Mouse (Mus musculus): ENCODE data around the gene Ankrd13d.

Gene Ankrd13d

DNA sequence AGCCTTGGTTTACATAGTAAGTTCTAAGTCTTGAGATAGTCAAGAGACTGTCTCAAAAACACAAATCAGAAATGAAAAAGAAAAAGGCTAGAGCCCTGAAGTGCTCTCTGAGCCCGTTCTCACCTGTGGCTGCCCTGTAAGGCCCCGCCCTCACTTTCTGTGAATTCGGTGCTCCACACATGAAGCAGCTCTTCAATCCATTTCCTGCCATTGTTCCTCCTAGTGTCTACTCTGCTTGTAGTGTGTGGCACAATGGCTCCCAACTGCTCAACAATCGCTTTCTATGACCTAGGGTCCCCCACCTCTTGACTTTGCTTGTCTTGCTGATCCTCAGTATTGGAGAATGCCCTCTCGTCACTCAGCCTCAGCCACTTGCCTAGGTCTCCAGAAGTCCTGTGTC lies 55.5 kb downstream of the Ankrd13d start:
- no peak for TF ChIP-seq GATA4 (IDR thresholded peaks at IDR 0.05; ENCODE audit: insufficient replicate concordance, low read length)

DNA sequence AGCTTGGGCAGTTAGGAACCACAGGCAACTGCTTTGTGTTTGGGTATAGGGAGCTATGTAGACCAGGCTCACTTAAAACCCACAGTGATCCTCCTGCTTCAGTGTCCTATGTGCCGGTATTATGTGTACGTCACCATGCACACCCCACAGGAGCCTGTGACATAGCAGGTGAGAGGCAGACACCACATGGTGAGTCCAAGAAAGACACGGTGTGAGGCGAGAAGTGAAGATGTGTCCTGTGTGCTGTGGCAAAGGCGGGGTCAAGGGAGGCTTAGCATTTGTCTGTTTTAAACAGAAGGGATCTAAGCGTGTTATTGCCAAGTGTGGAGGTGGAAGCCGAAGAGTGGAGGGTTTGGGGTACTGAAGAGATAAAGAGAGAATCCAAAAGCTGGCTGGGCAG lies 56.2 kb downstream of the Ankrd13d start:
- TF ChIP-seq GATA4 (IDR thresholded peaks at IDR 0.05; ENCODE audit: insufficient replicate concordance, low read length) = no peak

DNA sequence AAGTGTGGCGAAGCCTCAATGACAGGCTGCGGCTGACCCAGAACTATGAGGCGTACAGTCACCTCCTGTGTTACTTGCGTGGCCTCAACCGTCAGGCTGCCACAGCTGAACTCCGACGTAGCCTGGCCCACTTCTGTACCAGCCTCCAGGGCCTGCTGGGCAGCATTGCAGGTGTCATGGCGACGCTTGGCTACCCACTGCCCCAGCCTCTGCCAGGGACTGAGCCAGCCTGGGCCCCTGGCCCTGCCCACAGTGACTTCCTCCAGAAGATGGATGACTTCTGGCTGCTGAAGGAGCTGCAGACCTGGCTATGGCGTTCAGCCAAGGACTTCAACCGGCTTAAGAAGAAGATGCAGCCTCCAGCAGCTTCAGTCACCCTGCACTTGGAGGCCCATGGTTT lies 60.8 kb downstream of the Ankrd13d start:
- no peak for TF ChIP-seq GATA4 (IDR thresholded peaks at IDR 0.05; ENCODE audit: insufficient replicate concordance, low read length)

DNA sequence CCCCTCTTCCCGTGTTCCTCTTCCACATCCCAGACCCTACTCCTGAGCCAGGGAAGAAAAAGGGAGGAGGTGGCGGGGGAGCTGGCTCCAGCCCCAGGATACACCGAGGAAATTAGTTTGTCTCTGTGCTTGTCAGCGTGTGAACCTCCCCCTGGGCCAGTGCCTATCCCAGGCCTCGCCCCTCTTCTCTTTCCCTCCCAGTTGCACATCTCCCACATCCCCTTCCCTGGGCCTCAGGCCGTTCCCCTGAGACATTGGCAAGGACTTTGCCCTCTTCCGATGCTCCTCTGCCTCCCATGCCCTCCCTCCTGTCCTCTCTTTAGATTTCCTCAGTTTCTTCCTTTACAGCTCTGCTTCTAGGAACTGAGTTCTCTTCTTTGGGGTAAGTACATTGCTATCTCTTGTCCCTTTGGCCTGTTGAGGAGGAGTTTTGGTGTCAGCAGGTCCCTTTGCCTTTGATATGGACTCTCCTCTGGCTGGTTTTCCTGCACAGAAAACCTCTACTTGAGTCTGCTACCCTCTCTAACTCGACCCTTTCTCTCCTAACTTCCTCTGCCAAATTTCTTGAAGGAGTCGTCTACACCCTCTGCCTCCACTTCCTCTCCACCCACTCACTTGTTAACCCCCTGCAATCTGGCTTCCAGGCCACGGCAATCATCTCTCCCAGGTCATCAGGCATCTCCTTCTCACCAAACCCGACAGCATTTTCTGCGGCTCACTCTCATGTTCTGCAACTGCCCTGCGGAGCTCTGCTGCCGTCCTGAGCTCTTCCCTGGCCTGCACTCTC lies 61.8 kb downstream of the Ankrd13d start:
- TF ChIP-seq GATA4 (IDR thresholded peaks at IDR 0.05; ENCODE audit: insufficient replicate concordance, low read length) = no peak

DNA sequence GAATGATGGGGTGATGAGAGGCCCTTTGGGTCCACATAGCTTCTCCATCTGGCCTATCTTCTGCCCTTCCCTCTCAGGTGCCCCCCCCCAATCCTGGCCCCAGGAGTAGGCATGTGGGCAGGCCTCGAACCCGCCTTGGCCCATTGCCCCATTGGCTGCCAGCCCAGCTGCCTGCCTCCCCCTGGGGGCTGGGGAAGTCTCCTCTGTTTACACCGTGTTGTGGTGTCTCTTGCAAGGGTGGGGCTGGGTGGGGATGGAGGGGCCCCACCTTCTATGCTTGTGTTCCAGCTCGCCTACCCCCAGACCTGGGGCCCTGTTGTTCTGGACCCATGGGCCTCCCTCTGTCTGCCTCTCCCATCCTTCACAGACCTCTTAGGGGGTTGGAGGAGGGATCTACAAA lies 62.5 kb downstream of the Ankrd13d start:
- TF ChIP-seq GATA4 (IDR thresholded peaks at IDR 0.05; ENCODE audit: insufficient replicate concordance, low read length) = no peak

Data from liver, adult (tissue).